Mouse (Mus musculus): ENCODE data around the gene Dnajb12. TPM values are rescaled to one million over a fixed set of nuclear protein-coding genes. Genes with fewer than 3 reads are reported as not detected.

Gene Dnajb12
- total RNA-seq (2015), result 21.9 and 26.0 TPM in 2 replicates
- total RNA-seq (2017), result 17.3 and 18.5 TPM in 2 replicates

DNA sequence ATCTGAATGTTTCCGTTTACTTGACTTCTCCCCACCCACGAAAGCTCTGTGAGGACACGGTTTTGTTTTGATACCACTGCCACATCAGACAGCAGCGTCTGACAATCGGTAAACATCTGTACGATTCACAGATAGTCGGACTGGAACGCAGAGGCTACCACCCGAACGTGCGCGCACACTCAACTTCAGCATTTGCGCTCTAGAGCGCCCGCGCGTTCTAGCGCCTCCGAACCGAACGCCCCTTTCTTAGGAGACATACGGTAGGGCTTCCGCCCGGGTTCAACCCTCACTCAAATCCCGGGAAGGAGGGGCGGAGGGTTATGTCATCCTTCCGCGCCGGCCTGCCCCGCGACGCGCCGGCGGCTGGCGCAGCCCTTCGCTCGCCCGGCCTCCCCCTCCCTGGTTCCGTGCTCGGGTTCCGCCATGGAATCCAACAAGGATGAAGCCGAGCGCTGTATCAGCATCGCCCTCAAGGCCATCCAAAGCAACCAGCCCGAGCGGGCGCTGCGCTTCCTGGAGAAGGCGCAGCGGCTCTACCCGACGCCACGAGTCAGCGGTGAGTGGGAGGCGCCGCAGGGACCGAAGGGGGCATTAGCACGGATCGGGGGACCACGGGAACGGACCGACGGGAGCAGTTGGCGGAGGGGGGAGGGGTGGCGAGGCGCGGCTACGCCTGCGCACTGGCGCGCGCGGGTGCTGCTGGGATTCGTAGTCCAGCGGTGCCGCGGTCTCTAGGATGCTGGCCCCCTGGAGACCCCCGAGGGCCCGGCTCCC, at the start of gene Dnajb12:
Gene Dnajb12 (plus strand): TSS at position 302 of the 774 bp plus-strand sequence.
- ATAC-seq (ENCODE audit: poor library complexity, severe bottlenecking), result peak; percentile 92

DNA sequence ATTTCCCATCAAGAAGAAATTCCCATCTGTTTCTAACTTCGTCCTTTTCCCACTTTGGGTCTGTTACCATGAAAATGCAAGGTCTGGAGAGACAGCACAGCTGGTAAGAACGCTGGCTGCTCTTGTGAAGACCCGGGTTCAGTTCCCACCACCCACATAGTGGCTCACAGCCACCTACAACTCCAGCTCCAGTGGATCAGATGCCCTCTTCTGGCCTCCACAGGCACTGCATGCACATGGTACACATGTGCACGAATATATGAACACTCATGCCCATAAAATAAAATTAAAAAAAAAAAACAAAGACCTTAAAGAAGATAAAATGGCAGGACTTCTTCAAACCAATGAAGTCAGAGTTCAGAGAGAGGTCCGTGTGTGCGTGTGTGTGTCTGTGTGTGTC, 49.5 kb upstream of the Dnajb12 start:
- ATAC-seq (ENCODE audit: poor library complexity, severe bottlenecking), result no peak

DNA sequence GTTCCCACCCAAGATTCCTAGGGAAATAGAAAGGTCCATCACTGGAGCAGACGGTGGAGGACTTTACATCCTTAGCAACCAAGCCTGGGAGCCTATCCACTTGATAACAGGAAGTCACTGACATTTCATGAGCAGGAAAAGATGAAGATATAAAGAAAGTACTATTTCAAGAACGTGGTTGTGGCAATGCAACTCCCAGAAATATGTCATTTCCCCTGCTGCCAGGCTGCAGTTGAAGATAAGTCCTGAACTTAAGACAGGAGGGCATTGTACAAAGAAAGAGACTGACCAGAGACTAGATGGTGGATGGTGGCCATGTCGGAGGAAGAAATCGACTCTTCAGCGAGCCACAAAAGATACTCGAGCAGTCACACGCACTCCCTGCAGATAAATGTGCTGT, 47.4 kb upstream of the Dnajb12 start:
- ATAC-seq (ENCODE audit: poor library complexity, severe bottlenecking), result no peak

DNA sequence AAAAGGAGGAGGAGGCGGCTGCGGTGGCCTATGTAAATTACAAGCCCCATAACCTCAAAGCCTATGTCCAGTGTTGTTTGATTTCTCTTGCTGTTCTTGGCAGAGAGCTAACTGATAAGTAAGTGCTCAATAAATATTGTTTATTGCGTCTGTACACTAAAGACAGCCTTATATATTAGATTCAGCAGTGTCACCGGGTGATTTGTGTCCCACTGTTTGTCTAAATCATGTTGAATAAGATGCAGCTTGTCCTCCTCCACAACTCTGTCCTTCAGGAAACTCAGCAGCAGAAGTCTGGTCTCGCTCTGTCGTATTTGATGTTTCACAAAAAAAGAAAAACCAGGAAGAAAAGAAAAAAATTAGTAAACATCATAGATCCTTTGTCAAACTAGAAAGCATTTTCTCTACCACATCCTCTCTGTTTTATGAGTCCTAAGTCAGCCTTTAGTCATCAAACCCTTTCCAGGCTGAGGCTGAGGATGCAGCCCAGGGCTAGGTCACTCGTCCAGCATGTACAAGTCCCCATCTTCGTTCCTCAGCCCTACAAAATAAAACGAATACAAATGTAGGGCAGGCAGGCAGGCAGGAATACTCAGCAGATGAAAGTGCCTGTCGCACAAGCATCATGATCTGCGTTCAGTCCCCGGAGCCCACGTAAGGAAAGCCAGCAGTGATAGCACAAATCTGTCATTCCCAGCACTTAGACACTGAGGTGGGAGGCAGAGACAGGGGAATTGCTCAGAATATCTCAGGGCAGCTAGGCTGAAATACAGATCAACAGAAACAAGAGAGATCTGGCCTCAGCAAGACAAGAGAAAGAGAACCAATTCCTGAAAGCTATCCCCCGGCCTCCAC, 43.8 kb upstream of the Dnajb12 start:
- no peak for ATAC-seq (ENCODE audit: poor library complexity, severe bottlenecking)

DNA sequence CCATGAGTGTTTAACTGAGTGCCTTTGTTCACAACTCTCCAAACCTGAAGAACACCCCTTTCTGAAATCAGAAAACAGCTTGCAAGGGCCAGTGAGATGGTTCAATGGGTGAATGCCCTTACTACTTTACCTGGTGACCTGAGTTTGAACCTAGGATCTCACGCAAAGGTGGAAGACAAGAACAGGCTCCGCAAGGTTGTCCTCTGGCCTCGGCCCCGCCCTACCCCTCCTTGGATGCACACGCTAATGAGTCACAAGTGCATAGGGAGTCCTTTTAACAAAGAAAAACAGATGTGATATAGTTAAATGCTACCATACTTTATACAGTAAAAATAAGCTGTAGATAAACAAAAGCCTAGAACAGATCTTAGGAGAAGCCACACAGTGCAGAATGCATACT, 41.9 kb upstream of the Dnajb12 start:
- ATAC-seq (ENCODE audit: poor library complexity, severe bottlenecking), result no peak

DNA sequence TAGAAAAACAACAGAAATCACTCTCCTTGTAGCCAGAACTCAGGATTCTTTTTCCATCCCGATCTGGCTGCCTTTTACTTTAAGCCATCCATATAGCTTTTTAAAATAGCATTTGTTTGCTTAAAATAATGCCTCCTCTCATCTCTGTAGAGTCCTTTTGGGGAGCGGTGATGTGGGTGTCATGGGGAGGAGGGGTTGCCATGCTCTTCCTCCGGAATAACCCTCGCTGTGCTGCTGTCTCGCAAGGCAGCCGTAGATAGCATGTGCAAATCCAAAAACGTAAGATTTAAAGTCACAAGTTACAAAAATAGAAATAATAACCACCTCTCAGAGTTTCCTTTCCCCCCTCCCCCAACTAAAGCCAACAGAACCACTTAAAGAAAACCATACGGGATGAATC, 37.9 kb upstream of the Dnajb12 start:
- ATAC-seq (ENCODE audit: poor library complexity, severe bottlenecking), result no peak

DNA sequence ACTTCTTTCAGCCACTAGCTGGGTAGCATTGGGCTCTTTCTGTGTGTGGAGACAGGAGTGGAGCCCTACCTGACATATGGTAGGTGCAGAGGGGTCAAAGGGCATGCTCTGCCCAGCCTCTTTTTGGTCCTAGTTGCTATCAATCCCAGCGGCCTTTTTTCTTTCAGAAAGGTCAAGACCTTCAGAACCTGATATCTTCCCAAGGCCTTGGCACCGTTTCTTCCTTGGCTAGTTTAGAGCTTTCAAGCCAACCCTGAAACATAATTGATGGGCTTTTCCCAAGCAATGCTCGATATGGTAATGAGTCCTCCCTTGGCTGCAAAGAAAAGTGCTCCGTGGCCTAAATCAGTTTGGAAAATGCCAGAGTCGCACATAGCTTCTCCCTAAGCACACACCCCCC, 36.2 kb upstream of the Dnajb12 start:
- ATAC-seq (ENCODE audit: poor library complexity, severe bottlenecking), result no peak

DNA sequence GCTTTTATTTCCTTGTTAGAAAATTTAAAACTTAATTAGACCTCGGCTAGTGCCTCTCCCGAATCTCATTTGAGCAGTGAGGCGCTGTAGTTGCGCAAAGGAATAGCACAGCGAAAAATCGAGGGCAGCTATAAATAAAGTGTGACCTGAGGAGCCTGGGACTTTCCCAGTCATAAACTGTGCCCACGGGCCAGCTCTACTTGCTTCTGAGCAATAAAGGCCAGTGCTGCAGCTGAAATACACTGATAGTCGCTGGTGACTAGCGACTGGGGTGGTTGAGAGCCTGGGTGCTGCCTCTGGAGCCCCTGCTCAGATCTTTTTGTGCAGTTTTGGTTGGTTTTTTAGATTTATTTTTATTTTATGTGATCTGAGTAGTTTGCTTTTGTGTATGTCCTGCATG, 34.7 kb upstream of the Dnajb12 start:
- no peak for ATAC-seq (ENCODE audit: poor library complexity, severe bottlenecking)

DNA sequence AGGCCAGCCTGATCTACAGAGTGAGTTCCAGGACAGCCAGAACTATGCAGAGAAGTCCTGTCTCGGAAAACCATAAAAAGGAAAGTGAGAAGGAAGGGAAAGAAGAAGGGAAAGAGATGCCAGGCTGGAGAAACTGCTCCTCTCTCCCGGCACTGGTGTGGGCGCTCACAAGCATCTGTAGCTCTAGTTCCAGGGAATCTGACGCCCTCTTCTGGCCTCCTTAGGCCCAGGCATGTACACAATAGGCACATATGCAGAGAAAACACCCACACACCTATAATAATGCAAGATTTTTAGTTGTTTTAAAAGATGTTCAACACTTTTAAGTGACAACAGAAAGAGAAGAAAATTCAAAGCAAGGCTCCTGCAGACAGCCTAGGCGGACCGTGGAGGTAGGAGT, 32.9 kb upstream of the Dnajb12 start:
- ATAC-seq (ENCODE audit: poor library complexity, severe bottlenecking), result no peak

DNA sequence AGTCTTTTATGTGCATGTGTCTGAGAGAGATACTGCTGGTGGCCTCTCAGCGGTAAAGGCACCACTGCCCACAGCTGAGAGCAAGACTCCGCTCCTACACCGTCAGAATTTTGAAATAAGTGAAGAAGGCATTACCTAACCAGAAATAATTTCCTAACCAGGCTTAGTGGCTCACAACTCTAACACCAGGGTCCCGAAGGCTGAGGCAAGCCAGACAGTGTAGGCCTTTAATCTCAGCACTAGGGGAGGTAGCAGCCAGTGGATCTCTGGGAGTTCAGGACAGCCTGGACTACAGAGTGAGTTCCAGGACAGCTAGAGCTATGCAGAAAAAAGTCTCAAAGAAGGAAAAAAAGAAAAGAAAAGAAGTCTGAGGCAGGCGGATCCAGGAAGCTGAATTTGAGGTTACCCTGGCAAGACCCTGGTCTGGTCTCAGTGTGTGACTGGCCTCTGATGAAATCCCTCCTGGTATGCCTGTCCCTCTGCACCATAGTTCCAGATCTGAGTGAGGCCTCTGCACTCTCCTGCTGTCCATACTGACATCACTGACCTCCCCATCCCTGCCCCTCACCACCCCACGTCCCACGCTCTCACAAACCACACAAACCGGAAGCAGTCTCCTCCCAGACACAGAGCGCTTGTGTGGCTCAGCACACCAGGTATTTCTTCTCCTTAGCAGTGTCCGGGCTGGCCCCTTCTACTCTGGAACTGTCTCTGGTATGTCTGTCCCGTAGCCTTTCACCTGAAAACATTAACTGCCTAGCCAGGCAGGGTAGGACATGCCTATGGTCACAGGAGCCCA, 31.1 kb upstream of the Dnajb12 start:
- ATAC-seq (ENCODE audit: poor library complexity, severe bottlenecking), result peak; percentile 72

DNA sequence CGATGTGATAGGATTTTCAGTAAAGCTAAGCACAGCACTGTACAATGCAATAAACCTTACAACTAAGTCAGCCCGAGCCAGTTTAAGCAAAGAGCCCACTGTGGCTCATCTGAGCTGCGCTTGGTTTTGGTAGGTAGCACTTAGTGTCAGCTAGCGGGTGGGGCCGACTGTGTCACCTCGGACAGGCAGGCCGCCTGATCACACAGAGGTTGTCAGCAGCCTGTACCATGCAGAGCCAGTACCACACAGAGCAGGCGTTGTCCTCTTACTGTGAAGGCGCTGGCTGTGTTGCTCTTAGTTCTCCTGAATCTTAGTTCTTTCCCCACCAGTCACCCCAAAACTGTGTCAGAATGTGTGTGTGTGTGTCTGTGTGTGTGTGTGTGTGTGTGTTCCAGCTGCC, 30.4 kb upstream of the Dnajb12 start:
- no peak for ATAC-seq (ENCODE audit: poor library complexity, severe bottlenecking)

DNA sequence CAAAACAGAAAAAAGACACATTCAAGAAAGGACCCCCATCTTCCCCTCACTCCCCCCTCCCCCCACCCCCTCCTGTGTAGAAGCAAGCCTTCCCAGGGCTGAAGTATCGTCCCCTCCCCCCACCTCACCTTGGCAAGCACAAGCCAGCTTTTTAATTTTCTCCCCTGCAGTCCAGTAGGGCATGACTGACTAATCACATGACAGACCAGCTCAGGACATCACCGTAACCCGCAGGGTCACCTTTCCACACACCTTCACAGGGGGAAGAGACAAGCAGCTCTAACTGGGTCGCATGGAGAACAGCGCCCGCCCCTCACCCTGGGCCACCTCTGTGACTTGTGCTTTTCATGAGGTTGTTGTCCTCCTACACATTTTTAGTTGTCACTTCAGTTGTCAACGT, 30.0 kb upstream of the Dnajb12 start:
- ATAC-seq (ENCODE audit: poor library complexity, severe bottlenecking), result no peak

DNA sequence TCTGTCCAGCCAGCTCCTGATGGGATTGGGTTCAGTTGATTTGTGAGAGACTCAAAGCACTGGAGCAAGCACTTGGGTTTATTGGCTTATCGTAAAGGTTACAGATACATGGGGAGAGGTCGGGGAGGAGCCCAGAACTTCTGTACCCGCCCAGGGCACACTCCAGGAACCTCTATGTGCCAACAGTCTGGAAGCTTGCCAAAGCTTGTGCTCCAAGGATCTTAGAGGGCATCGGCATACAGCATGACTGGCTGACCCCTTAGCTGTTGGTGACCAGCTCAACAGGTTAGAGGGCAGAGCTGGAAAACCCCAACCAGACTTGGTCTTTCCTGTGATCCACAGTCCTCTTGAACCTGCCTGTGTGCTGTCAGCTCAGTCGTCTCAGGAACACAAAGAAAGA, 22.2 kb upstream of the Dnajb12 start:
- ATAC-seq (ENCODE audit: poor library complexity, severe bottlenecking), result no peak

DNA sequence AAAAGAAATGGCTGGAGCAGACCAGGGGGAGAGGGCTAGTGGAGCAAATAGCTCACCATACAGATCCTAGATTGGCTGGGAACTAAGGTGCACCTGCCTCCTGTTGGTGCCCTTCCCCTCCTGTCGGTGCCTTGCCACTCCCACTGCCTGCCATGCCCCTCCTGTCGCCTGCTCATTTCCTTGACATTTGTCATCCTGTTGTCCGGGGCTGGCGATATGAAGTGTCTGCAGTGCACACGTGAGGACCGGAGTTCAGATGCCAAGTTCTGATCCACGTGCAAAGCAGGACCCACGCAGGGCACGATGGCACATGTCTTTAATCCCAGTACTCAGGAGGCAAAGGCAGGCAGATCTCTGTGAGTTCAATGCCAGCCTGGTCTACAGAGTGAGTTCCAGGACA, 18.7 kb upstream of the Dnajb12 start:
- no peak for ATAC-seq (ENCODE audit: poor library complexity, severe bottlenecking)

DNA sequence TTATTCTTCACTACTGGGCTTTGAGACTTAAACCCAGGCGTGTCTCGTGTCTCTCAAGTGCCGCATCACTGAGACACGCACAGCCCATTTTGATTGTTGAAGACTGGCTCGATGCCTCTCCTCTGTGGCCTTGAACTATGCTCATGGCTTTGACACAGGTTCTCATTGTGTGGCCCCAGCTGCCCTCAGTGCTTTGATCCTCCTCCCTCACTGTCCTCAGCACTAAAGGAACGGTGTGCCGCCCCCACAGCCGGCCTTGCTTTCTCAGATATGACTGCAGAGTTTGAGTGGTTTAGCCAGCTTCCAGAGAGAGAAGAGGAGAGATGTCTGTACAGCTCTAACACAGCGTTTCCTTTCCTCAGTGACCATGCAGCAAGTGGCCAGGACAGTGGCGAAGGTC, 18.2 kb upstream of the Dnajb12 start:
- ATAC-seq (ENCODE audit: poor library complexity, severe bottlenecking), result no peak

DNA sequence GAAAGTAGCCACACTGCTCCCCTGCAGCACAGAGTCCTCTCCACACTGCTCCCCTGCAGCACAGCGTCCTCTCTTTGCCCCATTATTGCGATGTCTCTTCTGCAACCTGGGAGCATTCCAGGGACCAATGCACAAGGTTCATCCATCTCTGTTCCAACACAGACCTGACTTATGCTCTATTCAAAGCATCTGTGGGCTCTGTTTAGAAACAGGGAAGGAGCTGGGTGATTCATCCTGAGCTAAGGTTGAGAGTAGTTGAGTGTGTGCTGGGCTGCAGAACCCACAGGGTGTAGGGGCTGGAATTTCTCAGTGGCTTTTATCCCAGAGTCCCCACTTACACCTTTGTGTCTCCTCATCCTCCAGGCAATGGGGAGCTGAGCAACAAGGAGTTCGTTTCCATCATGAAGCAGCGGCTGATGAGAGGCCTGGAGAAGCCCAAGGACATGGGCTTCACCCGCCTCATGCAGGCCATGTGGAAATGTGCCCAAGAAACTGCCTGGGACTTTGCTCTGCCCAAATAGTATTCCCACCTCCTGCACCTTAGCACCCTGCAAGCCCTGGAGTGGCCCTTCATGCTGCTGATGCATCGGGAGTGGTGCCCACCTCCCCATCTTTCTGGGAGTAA, 16.4 kb upstream of the Dnajb12 start:
- ATAC-seq (ENCODE audit: poor library complexity, severe bottlenecking), result no peak

DNA sequence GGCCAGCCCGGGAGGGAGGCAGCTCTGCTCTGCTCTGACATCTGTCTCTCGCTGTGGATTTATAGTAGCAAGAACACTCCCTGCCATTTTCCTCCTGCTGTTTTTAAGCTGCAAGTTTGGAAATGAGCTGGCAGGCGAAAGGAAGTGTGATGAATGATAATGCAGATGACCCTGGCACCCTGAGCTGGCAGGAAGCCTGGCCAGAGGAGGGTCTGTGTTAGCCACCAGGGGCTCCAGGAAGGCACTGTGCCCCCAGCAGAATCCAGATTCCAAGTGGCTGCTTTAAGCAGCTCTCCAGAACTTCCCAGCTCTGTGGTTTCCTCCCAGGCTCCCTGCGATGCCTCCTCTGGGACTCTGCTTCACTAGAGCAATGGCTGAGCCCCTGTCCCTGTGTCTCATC, 15.7 kb upstream of the Dnajb12 start:
- ATAC-seq (ENCODE audit: poor library complexity, severe bottlenecking), result no peak

DNA sequence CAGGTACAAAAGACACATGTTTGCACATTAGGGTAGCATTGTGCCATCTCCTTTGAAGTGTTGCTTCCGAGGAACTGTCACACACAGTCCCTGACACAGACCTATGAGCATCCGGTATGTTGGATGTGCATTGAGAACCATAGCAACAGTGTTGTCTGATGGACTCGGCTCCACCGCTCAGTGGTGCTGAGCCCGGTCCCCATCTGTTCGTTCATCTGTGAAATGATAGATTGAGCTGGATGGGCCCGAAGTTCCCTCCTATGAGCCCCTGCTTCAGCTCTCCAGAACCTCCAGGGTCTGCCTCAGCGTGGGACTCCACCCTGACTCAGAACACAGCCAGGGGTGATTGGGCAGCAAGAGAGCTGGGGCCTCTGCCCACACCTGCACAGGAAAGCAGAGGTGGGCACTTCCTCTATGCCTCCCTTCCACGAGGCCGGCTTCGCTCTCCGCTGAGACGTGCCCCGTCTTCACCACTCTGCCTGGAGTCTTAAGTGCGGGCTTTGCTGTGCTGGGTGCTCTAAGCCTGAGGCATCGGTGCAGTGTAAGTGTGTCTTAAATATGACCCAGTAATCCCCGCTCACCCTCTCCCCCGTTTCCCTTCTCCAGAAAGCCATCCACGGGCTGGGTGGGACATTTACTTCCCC, 15.0 kb upstream of the Dnajb12 start:
- no peak for ATAC-seq (ENCODE audit: poor library complexity, severe bottlenecking)

DNA sequence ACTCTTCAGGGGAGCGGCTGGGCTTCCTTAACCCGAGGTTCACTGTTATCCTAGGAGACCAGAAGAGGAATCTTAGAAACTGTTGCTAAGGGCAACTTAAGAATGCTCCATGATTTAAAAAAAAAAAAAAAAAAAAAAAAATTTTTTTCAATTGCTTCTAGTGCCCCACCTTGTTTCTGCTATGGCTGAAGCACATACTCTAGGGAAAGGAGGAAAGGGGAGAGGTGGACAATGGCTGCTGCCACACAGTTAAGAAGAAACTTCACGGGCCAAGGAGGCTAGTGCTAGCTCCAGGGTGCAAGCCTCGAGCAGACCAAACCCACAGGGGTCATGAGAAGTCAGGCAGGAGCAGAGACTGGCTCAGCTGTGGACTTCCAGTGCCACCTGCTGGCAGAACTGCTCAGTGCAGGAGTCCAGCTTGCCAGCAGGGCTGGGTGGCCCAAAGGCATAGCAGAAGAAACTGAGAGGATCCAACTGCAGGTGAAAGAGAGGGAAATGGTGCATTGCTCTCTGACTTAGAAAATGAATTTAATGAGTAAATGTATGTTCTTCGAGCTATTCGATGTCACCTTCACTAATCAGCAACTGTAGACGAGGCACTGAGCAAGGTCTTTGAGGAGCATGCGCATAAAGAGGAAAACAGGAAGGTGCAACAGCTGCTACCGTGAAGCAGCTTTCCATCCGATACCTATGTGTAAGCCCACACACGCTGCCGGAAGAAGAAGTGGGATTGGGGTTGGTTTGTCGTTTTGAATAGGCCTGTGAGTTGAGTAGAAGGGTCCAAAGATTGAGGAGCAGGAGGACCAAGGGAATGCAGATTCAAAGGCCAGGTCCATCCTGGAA, 14.3 kb upstream of the Dnajb12 start:
- peak; percentile 98 for ATAC-seq (ENCODE audit: poor library complexity, severe bottlenecking)

DNA sequence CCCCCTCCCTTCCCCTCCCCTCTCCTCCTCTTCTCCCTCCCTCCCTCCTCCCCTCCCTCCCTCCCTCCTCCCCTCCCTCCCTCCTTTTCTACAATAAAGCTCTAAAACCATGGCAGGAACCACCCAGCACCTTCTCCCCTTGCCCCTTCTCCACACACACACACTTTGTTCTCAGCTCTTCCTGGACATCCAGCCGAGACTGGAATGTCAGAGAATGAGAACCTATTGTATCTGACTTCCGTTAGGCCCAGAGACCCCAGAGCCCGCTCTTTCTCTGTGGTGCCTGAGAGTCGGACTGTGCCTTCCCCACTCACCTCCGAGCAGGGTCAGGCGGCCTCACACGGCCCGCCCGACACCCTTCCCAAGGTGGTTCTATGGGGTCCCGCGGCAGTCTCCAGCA, 11.1 kb upstream of the Dnajb12 start:
- no peak for ATAC-seq (ENCODE audit: poor library complexity, severe bottlenecking)

All from megakaryocyte, adult 5-6 weeks (primary cell).